Mouse (Mus musculus) bone marrow, adult 2 months (tissue): ENCODE data around the gene Rfc4. TPM values are rescaled to one million over a fixed set of nuclear protein-coding genes. Genes with fewer than 3 reads are reported as not detected.
"Not testable (repeated sequence)": the region's sequence is repeated elsewhere in the genome, so short reads cannot be mapped to it uniquely, and the experiment has no call there.

Source experiments
- H3K27ac ChIP-seq: fragments of 200-500 bp; 2 replicates; pipeline ENCODE4 v1.5.1; 2012; ENCODE audit warnings: low read depth, mild to moderate bottlenecking, control low read depth, inconsistent platforms, low read length; ENCODE audit not compliant: control insufficient read depth, poor library complexity, insufficient read depth
- H3K4me1 ChIP-seq: fragments of 200-500 bp; 2 replicates; pipeline ENCODE4 v1.6.1; 2011; ENCODE audit warnings: low read length; ENCODE audit not compliant: control insufficient read depth, insufficient read depth
- H3K4me3 ChIP-seq: fragments of 200-500 bp; replicated peaks from 2 replicates; pipeline ENCODE3; 2011; ENCODE audit warnings: mild to moderate bottlenecking, low read depth, low read length, control low read depth; ENCODE audit not compliant: control insufficient read depth
- CTCF ChIP-seq: fragments of 200-500 bp; IDR thresholded peaks from 2 replicates; pipeline ENCODE4 v1.5.1; 2011; ENCODE audit warnings: low read length, control low read depth; ENCODE audit not compliant: control insufficient read depth, insufficient read depth
- POLR2A ChIP-seq: fragments of 200-500 bp; IDR thresholded peaks from 2 replicates; pipeline ENCODE4 v1.6.1; 2011; ENCODE audit warnings: low read depth, mild to moderate bottlenecking, control low read depth, low read length, borderline replicate concordance; ENCODE audit not compliant: control insufficient read depth
- WGBS: fragments of 180-500 bp; shearing (Covaris S2); methylation state at CpG from one replicate; pipeline ENCODE4 v1.1.7; 2018; 5-methylcytosine and 5-hydroxymethylcytosine counted together
- polyA plus RNA-seq: library from polyadenylated mRNA; stranded (reverse); fragments of >200 nt; gene quantifications from 2 replicates; pipeline ENCODE4 v1.2.4, GENCODE M21; 2011; ENCODE audit warnings: low replicate concordance; ENCODE audit not compliant: missing spikeins, insufficient read depth, insufficient read length

Rfc4 gene
- polyA plus RNA-seq, 1 experiment: 35.1 TPM

GRCm38 (mm10) chr16:23103841-23104240, 23.7 kb downstream of the Rfc4 start:
- no peak for TF ChIP-seq CTCF
- no peak for TF ChIP-seq POLR2A
- H3K4me1 ChIP-seq: no peaks in the 10 kb centered on the region; the same call in 1 of the 2 replicates

GRCm38 (mm10) chr16:23103038-23103745, 24.3 kb downstream of the Rfc4 start:
- TF ChIP-seq CTCF: no peak
- no peaks in the 10 kb centered on the region; the same call in 1 of the 2 replicates for H3K4me1 ChIP-seq
- peak overlapping the region; percentile 10; the same call in 1 of the 2 replicates for H3K27ac ChIP-seq
- peak overlapping the region; percentile 18 for H3K4me3 ChIP-seq
- 17% methylated on average over 17 of the region's 17 CpGs for WGBS

More at GRCm38 (mm10) chr16:23103841-23104240, 23.7 kb downstream of the Rfc4 start:
- WGBS: 6% methylated on average over 2 of the region's 2 CpGs
- peak overlapping the region; percentile 19; the same call in 1 of the 2 replicates for H3K27ac ChIP-seq
- H3K4me3 ChIP-seq: no peak overlapping the region

- no peak for TF ChIP-seq CTCF
- no peak for TF ChIP-seq POLR2A
- 10% methylated on average over 15 of the region's 15 CpGs for WGBS
Observed at GRCm38 (mm10) chr16:23102340-23103037, 25.0 kb downstream of the Rfc4 start.

GRCm38 (mm10) chr16:23100613-23101012, 26.9 kb downstream of the Rfc4 start:
- H3K4me1 ChIP-seq: no peaks in the 10 kb centered on the region; the same call in 1 of the 2 replicates
- H3K4me3 ChIP-seq: no peak overlapping the region
- TF ChIP-seq POLR2A: no peak
- no peak for TF ChIP-seq CTCF
- 39% methylated on average over 10 of the region's 10 CpGs for WGBS
- H3K27ac ChIP-seq: no peak overlapping the region

More at GRCm38 (mm10) chr16:23102340-23103037, 25.0 kb downstream of the Rfc4 start:
- Histone ChIP-seq H3K4me3 (peak overlapping the region; percentile 18), H3K27ac (0 out of 2 replicates have a peak overlapping the region, but pooled peaks have one; percentile 10), H3K4me1 (no peaks in the 10 kb centered on the region; the same call in 1 of the 2 replicates)

- Histone ChIP-seq H3K4me1 (no peaks in the 10 kb centered on the region; the same call in 1 of the 2 replicates), H3K4me3 (no peak overlapping the region), H3K27ac (no peak overlapping the region)
- WGBS: 28% methylated on average over 9 of the region's 9 CpGs
- no peak for TF ChIP-seq POLR2A
- TF ChIP-seq CTCF: no peak
Observed at GRCm38 (mm10) chr16:23100099-23100575, 27.4 kb downstream of the Rfc4 start.

GRCm38 (mm10) chr16:23099632-23100031, 27.9 kb downstream of the Rfc4 start:
- Histone ChIP-seq H3K4me3 (no peak overlapping the region), H3K4me1 (no peaks in the 10 kb centered on the region; the same call in 1 of the 2 replicates), H3K27ac (no peak overlapping the region)
- TF ChIP-seq CTCF (no peak), POLR2A (no peak)
- 74% methylated on average over 12 of the region's 12 CpGs for WGBS

- 89% methylated on average over 1 of the region's 1 CpGs for WGBS
- H3K27ac ChIP-seq, H3K4me3 ChIP-seq, H3K4me1 ChIP-seq: not testable (repeated sequence)
Observed at GRCm38 (mm10) chr16:23098105-23098452, 29.5 kb downstream of the Rfc4 start.

GRCm38 (mm10) chr16:23097290-23098104, 30.0 kb downstream of the Rfc4 start:
- H3K27ac ChIP-seq, H3K4me1 ChIP-seq, H3K4me3 ChIP-seq: not testable (repeated sequence)
- WGBS: 73% methylated on average over 8 of the region's 8 CpGs

- 75% methylated on average over 1 of the region's 1 CpGs for WGBS
- H3K4me1 ChIP-seq, H3K27ac ChIP-seq, H3K4me3 ChIP-seq: not testable (repeated sequence)
Observed at GRCm38 (mm10) chr16:23096886-23097285, 30.7 kb downstream of the Rfc4 start.

GRCm38 (mm10) chr16:23095581-23095980, 32.0 kb downstream of the Rfc4 start:
- 87% methylated on average over 5 of the region's 5 CpGs for WGBS
- not testable (repeated sequence) for H3K4me1 ChIP-seq, H3K27ac ChIP-seq, H3K4me3 ChIP-seq
